Mouse (Mus musculus): ENCODE measurements around the gene Gm32802. TPM values are rescaled to one million over a fixed set of nuclear protein-coding genes. Genes with fewer than 3 reads are reported as not detected.
"Not testable (repeated sequence)": the region's sequence is repeated elsewhere in the genome, so short reads cannot be mapped to it uniquely, and the experiment has no call there.

Gm32802 gene
- not detected in 2 replicates for polyA plus RNA-seq (2015; fragmentation: Nextera tagmentation; extraction: Ambion mirVana)

- not testable (repeated sequence) for H3K36me3 ChIP-seq; H3K9ac ChIP-seq; H3K4me3 ChIP-seq (replicated peaks); H3K27me3 ChIP-seq; DNase-seq; H3K9me3 ChIP-seq (replicated peaks); ATAC-seq (ENCODE audit: low read depth); H3K27ac ChIP-seq; H3K4me1 ChIP-seq (replicated peaks); H3K4me2 ChIP-seq
- no CpG with 5 or more reads among the region's 13 CpGs for WGBS (ENCODE audit: insufficient replicate concordance)
Measured at GRCm38 (mm10) chr10:118258388-118258787, at the start of gene Gm32802. Gene Gm32802 (plus strand): TSS chr10:118258688.

DNA sequence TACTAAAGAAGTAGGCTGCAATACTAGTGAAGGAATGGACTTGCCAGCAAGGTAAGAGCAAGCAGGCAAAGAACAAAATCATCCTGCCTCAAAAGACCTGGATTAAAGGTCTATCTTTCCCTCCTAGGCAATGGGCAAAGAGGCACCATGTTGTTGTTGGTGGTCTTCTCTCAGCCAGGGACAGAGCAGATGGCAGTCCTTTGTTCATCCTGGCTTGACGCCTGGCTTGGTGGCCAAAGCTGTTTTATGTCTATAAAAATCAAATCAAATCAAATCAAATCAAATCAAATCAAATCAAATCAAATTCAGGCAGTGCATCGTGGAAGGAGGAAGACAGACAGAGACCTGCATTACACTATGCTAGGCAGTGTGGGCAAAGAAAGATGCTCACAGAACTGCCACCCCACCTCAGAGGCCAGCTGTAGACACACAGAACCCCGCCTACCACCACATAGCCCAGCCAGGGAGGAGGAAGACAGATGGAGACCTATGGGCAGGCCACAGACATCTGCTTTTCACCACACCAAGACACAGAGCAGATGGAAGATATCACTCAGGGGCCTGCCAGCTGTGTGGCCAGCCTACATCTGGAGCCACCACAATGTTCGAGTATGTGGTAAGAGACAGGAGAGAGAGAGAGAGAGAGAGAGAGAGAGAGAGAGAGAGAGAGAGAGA is 42.6 kb upstream of the Gm32802 start:
- H3K9ac ChIP-seq; H3K27ac ChIP-seq; H3K4me1 ChIP-seq (replicated peaks); DNase-seq; H3K27me3 ChIP-seq; H3K4me3 ChIP-seq (replicated peaks); ATAC-seq (ENCODE audit: low read depth); H3K4me2 ChIP-seq; H3K9me3 ChIP-seq (replicated peaks); H3K36me3 ChIP-seq: not testable (repeated sequence)
- WGBS (ENCODE audit: insufficient replicate concordance): 56% methylated on average over 2 of the region's 4 CpGs

GRCm38 (mm10) chr10:118227629-118228028 is 30.9 kb upstream of the Gm32802 start:
- not testable (repeated sequence) for H3K9me3 ChIP-seq (replicated peaks); H3K4me3 ChIP-seq (replicated peaks); H3K4me2 ChIP-seq; H3K4me1 ChIP-seq (replicated peaks); ATAC-seq (ENCODE audit: low read depth); H3K36me3 ChIP-seq; H3K27ac ChIP-seq; DNase-seq; H3K27me3 ChIP-seq; H3K9ac ChIP-seq
- WGBS (ENCODE audit: insufficient replicate concordance): no CpG with 5 or more reads among the region's 2 CpGs

DNA sequence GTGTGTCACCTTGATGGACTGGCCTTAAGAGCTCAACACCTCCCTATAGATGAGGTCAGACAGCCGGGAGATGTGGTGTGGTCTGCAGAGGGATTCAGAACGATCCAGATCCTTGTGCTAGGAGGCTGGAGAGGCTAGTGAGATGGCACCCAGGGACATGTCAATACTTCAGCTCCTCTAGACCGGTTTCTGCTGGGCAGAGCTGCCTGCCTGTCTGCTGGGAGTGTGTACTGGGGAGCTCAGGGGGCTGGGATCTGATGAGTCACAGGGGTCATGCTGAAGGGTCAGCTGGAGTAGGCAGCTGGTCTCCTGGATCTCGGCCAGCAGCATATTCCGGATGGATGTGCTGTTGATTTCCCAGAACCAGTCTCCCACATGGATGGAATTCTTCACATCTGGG is 25.9 kb upstream of the Gm32802 start:
- not testable (repeated sequence) for H3K9ac ChIP-seq; H3K4me2 ChIP-seq; H3K4me1 ChIP-seq (replicated peaks); H3K27me3 ChIP-seq; H3K9me3 ChIP-seq (replicated peaks); H3K36me3 ChIP-seq; H3K4me3 ChIP-seq (replicated peaks); ATAC-seq (ENCODE audit: low read depth); DNase-seq; H3K27ac ChIP-seq
- no CpG with 5 or more reads among the region's 5 CpGs for WGBS (ENCODE audit: insufficient replicate concordance)

GRCm38 (mm10) chr10:118240680-118241079 is 17.8 kb upstream of the Gm32802 start, which contains the start of gene Gm32717:
Gene Gm32717 (minus strand): TSS chr10:118240780.
- not testable (repeated sequence) for H3K4me3 ChIP-seq (replicated peaks); H3K9ac ChIP-seq; DNase-seq; H3K4me2 ChIP-seq; H3K9me3 ChIP-seq (replicated peaks); H3K27ac ChIP-seq; H3K27me3 ChIP-seq; H3K36me3 ChIP-seq; H3K4me1 ChIP-seq (replicated peaks); ATAC-seq (ENCODE audit: low read depth)
- WGBS (ENCODE audit: insufficient replicate concordance): no CpG with 5 or more reads among the region's 13 CpGs

DNA sequence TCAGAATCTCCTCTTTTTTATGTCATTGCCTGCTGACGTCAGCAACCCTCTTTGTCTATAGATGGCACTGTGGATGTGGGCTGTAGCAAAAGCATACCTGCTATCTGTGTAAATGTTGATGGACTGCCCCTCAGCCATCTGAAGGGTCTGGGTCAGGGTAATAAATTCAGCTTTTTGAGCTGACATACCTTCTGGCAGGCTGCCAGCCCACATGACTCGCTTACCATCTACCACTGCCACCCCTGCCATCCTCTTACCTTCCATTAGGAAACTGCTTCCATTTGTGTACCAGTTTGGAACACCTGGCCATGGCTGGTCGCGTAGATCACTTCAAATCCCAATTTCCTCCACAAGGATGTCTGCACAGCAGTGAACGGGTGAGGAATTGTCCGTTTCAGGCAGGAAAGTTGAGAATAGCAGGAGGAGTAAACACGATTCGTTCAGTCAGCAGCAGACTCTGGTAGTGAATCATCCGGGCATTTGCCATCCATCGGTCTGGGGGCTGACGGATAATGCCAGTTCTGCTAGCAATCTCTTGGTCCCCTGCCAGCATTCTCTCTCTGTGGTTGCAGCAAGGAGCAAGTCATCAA is 9.4 kb upstream of the Gm32802 start:
- H3K36me3 ChIP-seq; H3K4me3 ChIP-seq (replicated peaks); H3K27me3 ChIP-seq; H3K9me3 ChIP-seq (replicated peaks); ATAC-seq (ENCODE audit: low read depth); H3K9ac ChIP-seq; H3K4me2 ChIP-seq; DNase-seq; H3K27ac ChIP-seq; H3K4me1 ChIP-seq (replicated peaks): not testable (repeated sequence)
- 74% methylated on average over 11 of the region's 11 CpGs for WGBS (ENCODE audit: insufficient replicate concordance)

DNA sequence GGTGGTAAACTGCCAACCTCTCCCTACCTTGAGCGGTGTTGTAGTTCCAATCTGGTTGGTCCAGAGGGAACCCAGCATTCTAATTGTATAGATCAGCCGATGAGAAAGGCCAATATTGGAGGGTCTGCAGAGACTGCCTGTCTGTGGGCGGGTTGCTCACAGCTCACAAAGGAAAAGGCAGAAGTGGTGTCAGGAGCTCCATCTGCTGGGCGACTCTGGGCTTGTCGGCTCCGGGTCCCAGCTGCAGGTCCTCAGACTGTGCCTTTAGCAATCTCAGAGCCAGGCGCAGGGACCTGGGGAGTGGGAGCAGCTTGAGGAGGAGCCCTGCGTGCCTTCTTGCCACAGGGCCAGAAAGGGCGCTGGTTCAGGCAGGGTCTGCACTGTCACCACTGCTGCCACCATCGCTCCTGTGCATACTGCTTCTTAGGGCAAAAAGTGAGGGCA is 7.6 kb upstream of the Gm32802 start:
- Histone ChIP-seq H3K4me2 (no peak overlapping the region), H3K4me1 (replicated peaks) (no peaks in the 10 kb centered on the region), H3K27me3 (no peaks in the 10 kb centered on the region), H3K36me3 (no peaks in the 10 kb centered on the region), H3K27ac (no peak overlapping the region), H3K4me3 (replicated peaks) (no peak overlapping the region), H3K9me3 (replicated peaks) (no peaks in the 10 kb centered on the region), H3K9ac (no peak overlapping the region)
- ATAC-seq (ENCODE audit: low read depth): no peak
- WGBS (ENCODE audit: insufficient replicate concordance): 55% methylated on average over 10 of the region's 10 CpGs
- no peak for DNase-seq

DNA sequence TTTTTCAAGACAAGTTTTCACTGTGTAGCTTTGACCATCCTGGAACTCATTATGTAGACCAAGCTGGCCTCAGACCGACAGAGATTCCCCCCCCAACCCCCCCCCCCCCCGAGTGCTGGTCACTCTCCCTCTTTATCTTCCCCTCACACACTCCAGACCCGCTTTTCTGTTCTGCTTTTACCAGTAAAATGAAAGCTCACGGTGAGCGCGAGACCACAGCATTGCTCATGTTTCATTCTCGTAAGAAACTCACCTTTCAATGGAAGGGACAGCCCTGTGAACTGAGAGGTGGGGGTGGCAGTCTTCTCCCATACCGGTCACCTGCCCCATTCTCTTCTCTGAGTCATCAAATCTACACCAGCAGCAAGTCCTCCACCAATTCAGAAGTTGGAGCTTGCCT is 10.3 kb downstream of the Gm32802 start:
- whole genome bisulfite sequencing (ENCODE audit: insufficient replicate concordance): 59% methylated on average over 2 of the region's 8 CpGs
- H3K27me3 ChIP-seq; H3K9me3 ChIP-seq (replicated peaks); H3K36me3 ChIP-seq; H3K9ac ChIP-seq; H3K27ac ChIP-seq; ATAC-seq (ENCODE audit: low read depth); H3K4me1 ChIP-seq (replicated peaks); DNase-seq; H3K4me2 ChIP-seq; H3K4me3 ChIP-seq (replicated peaks): not testable (repeated sequence)

- not testable (repeated sequence) for H3K9me3 ChIP-seq (replicated peaks); H3K4me3 ChIP-seq (replicated peaks); DNase-seq; H3K27ac ChIP-seq; ATAC-seq (ENCODE audit: low read depth); H3K4me1 ChIP-seq (replicated peaks); H3K9ac ChIP-seq; H3K4me2 ChIP-seq; H3K27me3 ChIP-seq; H3K36me3 ChIP-seq
- WGBS (ENCODE audit: insufficient replicate concordance): 100% methylated on average over 1 of the region's 2 CpGs
Measured at GRCm38 (mm10) chr10:118271416-118271815, 12.9 kb downstream of the Gm32802 start.

- not testable (repeated sequence) for H3K4me3 ChIP-seq (replicated peaks); H3K4me1 ChIP-seq (replicated peaks); H3K27ac ChIP-seq; ATAC-seq (ENCODE audit: low read depth); H3K9me3 ChIP-seq (replicated peaks); H3K27me3 ChIP-seq; H3K9ac ChIP-seq; H3K4me2 ChIP-seq; DNase-seq; H3K36me3 ChIP-seq
- no CpG with 5 or more reads among the region's 4 CpGs for WGBS (ENCODE audit: insufficient replicate concordance)
Measured at GRCm38 (mm10) chr10:118278069-118278468, 19.6 kb downstream of the Gm32802 start.

DNA sequence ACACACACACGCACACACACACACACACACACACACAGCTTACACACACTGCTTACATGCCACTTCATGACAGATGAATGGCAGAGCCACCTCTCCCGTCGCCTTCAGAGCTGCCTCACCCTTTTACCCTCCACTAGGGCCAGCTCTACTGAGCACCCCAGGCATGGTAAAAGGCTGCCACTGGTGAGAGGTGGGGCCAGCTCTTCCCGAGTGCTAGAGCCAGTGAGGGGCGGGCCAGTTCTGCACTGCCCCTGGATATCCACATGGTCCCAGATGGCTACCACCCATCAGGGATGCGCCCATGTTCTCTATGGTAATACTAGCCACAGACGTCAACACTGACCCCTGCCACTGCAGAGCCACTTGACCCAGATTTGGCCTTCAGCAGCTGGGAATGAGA is 24.1 kb downstream of the Gm32802 start:
- WGBS (ENCODE audit: insufficient replicate concordance): 75% methylated on average over 6 of the region's 7 CpGs
- DNase-seq; H3K27me3 ChIP-seq; H3K4me2 ChIP-seq; H3K27ac ChIP-seq; H3K4me3 ChIP-seq (replicated peaks); H3K4me1 ChIP-seq (replicated peaks); H3K9ac ChIP-seq; H3K9me3 ChIP-seq (replicated peaks); ATAC-seq (ENCODE audit: low read depth); H3K36me3 ChIP-seq: not testable (repeated sequence)

DNA sequence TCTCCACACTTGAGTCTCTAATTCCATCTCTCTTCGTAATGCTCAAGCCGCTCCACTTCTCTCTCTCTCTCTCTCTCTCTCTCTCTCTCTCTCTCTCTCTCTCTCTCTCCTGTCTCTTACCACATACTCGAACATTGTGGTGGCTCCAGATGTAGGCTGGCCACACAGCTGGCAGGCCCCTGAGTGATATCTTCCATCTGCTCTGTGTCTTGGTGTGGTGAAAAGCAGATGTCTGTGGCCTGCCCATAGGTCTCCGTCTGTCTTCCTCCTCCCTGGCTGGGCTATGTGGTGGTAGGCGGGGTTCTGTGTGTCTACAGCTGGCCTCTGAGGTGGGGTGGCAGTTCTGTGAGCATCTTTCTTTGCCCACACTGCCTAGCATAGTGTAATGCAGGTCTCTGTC is 24.5 kb downstream of the Gm32802 start:
- not testable (repeated sequence) for H3K27me3 ChIP-seq; H3K27ac ChIP-seq; H3K4me3 ChIP-seq (replicated peaks); H3K9ac ChIP-seq; ATAC-seq (ENCODE audit: low read depth); H3K9me3 ChIP-seq (replicated peaks); DNase-seq; H3K4me1 ChIP-seq (replicated peaks); H3K36me3 ChIP-seq; H3K4me2 ChIP-seq
- 75% methylated on average over 3 of the region's 5 CpGs for WGBS (ENCODE audit: insufficient replicate concordance)
